Mouse (Mus musculus): ENCODE results near the gene Atl3.

DNA sequence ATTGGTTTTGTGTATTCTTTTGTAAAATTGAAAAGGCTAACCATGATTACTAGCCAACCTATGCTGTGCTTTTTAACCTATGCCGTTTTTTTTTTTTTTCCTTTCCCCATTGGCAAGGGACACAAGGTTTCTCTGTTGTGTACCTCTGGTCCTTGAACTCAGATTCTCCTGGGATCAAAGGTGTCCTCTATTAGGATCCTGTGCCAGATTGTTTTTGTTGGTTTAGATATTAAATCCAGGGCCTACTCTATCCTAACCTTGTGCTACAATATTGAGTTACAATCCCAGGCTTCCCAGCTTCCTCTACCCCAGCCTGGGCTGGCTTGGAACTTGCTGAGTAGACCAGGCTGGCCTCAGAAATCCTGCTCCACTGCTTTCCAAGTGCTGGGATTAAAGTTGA is 6.9 kb downstream of the Atl3 start:
- no peak for TF ChIP-seq GATA1 (IDR thresholded peaks at IDR 0.05; ENCODE audit: borderline replicate concordance, low read length)
- no peak for TF ChIP-seq FLI1 (IDR thresholded peaks at IDR 0.05; ENCODE audit: low read length)
